Mouse (Mus musculus) activated CD4-positive, CD25-positive, alpha-beta regulatory T cell, adult 4 months (primary cell): ENCODE measurements around the gene Bbs5. TPM values are rescaled to one million over a fixed set of nuclear protein-coding genes. Genes with fewer than 3 reads are reported as not detected.
"Not testable (repeated sequence)": the region's sequence is repeated elsewhere in the genome, so short reads cannot be mapped to it uniquely, and the experiment has no call there.

Source experiments
- ATAC-seq: one replicate; pipeline ENCODE4 v1.8.0; 2017
- polyA plus RNA-seq, 2 experiments: library from polyadenylated mRNA; unstranded; fragments of 100-300 nt; shearing (Covaris generic); gene quantifications; one replicate each; pipeline ENCODE4 v1.2.1; 2017

Bbs5 gene
- polyA plus RNA-seq = under 1 TPM; 0.62 to 0.70 TPM

DNA sequence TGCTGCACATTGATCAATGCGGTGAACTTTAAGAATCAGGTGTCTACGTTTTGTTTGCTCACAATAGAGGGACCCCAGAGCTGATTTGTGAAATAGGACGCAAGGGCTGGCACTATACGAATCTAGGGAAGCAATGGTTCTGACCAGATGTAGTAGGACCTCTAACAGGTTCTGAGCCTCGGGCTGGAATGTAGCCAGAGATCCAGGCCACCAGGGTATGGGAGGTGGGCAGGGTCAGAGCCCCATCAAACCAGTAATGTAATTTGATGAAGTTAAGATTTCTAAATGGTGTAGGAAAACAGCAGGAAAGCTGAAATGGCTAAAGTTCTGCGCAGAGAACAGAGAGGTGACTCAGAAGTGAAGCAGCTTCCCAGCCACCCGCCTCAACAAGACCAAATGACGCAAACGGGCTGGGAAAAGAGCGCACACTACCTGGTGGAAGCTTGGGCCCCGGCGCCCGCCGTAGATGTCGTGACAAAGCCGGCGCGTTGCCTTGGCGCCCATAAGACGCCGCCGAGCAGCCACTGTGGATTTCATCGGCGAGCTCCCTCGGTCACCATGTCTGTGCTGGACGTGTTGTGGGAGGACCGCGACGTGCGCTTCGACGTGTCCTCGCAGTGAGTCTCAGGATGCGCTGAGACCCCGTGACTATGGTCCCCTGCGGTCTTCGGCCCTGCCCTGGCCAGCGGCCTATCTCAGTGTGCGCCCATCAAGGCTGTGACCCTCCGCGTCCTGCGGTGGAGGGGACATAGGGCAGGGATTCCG is at the start of gene Bbs5:
TSS of gene Bbs5 (plus strand) at position 446 of the 765 bp plus-strand sequence.
- ATAC-seq = peak; percentile 40

- ATAC-seq = no peak
Observed at GRCm38 (mm10) chr2:69603726-69604393, 43.1 kb upstream of the Bbs5 start.

DNA sequence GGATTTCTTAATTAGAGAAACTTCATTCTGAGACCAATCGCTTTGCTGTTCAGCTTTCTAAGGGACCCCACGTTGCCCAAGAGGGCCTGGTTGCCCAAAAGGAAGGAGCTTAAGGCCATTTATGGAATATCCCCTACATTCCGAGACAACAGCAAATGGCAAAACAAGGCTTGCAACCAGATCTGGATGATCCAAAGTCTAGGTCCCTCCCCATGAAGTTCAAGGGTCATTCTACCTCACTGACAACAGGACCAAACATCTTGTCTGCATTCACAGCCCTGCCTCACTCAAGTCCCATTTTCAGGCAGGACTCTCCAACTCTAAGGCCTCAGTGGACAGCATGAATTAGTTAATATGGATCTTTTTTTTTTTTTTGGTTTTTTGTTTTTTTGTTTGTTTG is 40.4 kb upstream of the Bbs5 start:
- ATAC-seq = no peak

DNA sequence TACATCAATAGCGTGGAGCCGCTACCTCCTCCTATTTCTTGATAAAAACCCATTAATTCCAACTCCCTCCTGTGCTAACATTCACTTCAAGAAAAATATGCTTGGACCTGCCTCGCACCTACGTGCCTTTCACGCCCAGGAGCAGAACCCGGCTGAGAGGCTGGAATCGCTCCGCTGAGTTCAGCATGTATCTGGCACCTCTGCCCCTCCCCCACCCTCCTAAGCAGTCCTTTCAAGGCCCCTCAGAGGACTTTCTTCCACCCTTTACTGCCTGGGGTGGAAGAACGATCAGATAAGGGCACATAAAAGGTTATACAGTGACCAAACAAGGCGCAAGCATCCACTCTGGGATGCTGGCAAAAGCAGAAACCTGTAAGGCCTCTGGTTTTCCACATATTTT is 34.7 kb upstream of the Bbs5 start:
- ATAC-seq = no peak

- no peak for ATAC-seq
Observed at GRCm38 (mm10) chr2:69612716-69613115, 34.3 kb upstream of the Bbs5 start.

DNA sequence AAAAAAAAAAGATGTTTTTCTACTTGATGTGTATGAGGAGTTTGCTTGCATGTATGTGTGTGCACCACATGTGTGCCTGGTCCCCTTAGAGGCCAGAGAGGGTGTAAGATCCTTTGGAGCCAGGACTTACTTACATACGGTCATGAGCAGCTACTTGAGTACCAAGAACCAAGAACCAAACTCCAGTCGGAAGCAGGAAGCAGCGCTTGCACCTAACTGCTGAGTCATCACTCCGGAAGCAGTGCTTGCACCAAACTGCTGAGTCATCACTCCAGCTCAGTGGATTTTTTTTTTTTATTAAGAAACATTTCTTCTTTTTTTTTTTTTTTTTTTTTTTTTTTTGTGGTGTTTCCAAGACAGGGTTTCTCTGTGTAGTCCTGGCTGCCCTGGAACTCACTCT is 33.7 kb upstream of the Bbs5 start:
- no peak for ATAC-seq

DNA sequence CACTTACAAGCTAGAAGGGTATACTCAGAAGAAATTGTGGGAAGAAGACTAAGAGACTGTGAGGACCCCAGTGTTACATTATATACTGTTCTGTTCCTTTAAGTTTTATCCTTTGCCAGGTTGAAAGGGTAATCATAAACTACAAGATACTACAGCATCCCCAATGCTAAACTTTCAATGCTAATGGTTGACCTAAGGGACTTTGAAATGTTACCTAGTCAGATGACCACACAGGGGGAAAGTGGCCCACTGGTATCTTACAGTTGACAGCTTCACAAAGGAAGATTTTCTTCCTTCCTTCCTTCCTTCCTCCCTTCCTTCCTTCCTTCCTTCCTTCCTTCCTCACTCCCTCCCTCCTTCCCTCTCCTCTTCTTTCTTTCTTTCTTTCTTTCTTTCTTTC is 28.6 kb upstream of the Bbs5 start:
- no peak for ATAC-seq

GRCm38 (mm10) chr2:69619286-69619685 is 27.7 kb upstream of the Bbs5 start:
- ATAC-seq = no peak

GRCm38 (mm10) chr2:69629215-69629614 is 17.8 kb upstream of the Bbs5 start:
- ATAC-seq = no peak

DNA sequence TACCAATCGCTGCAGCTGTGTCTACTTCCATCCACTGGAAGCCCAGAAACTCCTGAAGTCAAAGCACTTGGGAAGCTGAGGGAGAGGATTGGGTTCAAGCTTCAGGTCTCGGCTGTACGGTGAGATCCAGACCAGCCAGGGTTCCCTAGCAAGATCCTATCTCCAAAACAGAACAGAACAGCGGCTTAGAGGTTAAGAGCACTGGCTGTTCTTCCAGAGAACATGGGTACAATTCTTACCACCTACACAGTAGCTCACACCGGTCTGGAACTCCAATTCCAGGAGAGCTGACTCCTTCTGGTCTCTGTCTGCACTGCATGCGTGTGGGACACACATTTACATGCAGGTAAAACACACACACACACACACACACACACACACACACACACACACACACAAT is 17.1 kb upstream of the Bbs5 start:
- no peak for ATAC-seq

- ATAC-seq = no peak
Observed at GRCm38 (mm10) chr2:69630792-69631191, 16.2 kb upstream of the Bbs5 start.

GRCm38 (mm10) chr2:69631449-69631848 is 15.5 kb upstream of the Bbs5 start:
- ATAC-seq = no peak

- peak; percentile 84 for ATAC-seq
Observed at GRCm38 (mm10) chr2:69635064-69635701, 11.8 kb upstream of the Bbs5 start.

GRCm38 (mm10) chr2:69635807-69636206 is 11.2 kb upstream of the Bbs5 start:
- peak; percentile 38 for ATAC-seq

GRCm38 (mm10) chr2:69637989-69638388 is 9.0 kb upstream of the Bbs5 start:
- ATAC-seq = not testable (repeated sequence)

DNA sequence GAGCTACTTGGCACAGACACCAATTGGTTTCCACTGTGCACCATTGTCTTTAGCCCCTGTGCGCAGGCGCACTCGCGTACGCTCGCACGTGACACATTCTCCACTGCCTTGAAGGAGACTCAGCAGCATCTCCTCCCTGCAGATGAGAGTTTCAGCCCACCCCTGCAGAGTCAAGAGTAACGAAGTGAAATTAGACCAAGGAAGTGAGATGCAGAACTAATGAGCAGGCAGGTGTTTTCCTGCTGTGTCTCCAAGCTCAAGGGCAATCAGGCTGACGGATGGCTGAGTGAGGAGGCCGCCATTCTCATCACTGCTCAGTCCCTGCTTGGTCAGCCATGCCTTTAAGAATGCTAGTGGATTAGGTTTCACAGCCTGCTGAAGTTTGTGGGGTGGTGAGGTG is 6.9 kb upstream of the Bbs5 start:
- no peak for ATAC-seq

DNA sequence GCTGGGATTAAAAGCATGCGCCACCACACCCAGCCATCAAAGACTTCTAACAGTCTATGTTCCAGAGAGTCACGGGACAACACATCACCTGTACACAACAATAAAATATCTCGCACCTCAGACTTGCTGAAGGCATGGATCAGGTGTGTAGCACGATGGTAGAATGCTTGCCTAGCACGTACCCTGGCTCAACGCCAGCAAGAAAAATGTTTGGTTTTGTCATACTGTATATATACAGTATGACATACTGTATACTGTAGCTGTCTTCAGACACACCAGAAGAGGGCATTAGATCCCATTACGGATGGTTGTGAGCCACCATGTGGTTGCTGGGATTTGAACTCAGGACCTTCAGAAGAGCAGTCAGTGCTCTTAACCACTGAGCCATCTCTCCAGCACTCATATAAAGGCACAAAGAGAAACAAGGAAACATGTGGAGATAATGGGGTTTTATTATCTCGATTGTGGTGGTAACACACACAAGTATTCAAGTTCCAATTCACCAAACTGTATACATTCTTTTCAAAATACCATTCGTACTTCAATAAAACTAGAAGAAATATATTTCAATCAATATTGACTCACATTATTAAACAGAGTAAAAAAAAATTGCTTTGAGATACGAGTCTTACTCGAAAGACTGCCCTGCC is 1.9 kb upstream of the Bbs5 start:
- no peak for ATAC-seq

- no peak for ATAC-seq
Observed at GRCm38 (mm10) chr2:69649716-69650115, 2.7 kb downstream of the Bbs5 start.

DNA sequence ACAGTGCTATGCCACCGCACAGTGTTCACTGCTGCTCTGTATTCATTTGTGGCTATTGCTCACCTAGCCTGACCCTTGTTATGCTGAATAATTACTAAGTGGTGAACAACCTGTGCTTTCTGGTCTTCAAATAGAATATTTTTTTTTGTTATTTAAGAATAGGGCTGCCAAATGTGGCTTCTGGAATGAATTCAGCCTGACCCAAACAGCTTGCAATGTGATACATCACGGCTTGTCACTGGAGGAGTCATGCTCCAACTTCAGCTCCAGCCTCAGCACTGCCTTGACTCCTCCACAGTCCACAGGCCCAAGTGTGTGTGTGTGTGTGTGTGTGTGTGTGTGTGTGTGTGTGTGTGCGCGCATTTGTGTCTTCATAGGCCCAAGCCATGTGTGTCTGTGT is 12.4 kb downstream of the Bbs5 start:
- ATAC-seq = no peak

DNA sequence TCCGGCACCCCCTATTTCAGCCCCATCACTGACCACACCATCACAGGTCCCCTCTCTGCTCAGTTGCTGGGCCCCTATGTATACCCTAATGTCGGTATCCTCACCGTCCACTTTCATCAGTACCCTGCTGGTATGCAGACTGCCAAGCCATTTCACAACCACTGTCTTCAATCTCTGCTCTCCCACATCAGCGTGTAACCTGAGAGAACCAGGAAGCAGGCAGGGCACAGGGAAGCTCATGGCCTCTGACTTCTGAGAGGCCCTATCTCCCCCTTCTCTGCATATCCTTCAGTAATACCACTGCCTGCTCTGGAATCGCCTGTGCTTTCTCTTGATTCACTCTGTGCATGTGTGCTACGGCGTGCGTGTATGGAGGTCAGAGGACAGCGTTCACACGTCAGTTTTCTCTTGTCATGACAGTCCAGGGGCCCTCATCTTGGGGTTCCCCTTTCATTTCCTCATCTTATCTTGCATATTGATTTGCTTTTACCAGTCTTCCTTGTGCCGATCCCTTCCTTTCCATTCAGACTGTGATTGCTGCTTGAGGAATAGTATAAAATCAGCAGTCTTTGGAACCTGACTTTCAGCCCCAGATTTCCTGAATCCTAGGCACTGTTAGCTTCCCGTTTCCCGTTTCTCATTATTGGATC is 17.0 kb downstream of the Bbs5 start:
- no peak for ATAC-seq

- ATAC-seq = no peak
Observed at GRCm38 (mm10) chr2:69667656-69668055, 20.7 kb downstream of the Bbs5 start.

- ATAC-seq = no peak
Observed at GRCm38 (mm10) chr2:69668414-69668813, 21.4 kb downstream of the Bbs5 start.

DNA sequence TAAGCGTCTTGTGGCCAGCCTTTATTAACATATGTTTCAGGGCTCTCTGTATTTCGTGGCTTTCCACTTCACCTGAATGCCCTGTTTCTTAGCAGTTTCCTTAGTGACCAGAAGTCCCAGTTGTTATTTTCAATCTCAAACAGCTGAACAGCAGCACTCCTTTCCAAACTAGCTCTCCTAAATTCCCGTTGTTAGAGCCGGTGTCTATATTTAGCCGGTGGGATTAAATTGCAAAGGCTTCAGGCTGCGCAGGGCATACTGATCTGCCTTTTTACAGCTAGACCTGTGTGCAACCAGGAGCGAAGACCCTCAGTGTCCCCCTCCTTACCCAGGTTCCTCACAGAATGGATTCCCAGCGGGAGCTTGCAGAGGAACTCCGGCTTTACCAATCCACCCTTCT is 22.9 kb downstream of the Bbs5 start, which contains the start of gene Klhl41:
TSS of gene Klhl41 (plus strand) at position 268 of the 400 bp plus-strand sequence.
- ATAC-seq = no peak
